Comparison of ENCODE assay signal across 29 mouse cellular contexts in the genomic region with DNA sequence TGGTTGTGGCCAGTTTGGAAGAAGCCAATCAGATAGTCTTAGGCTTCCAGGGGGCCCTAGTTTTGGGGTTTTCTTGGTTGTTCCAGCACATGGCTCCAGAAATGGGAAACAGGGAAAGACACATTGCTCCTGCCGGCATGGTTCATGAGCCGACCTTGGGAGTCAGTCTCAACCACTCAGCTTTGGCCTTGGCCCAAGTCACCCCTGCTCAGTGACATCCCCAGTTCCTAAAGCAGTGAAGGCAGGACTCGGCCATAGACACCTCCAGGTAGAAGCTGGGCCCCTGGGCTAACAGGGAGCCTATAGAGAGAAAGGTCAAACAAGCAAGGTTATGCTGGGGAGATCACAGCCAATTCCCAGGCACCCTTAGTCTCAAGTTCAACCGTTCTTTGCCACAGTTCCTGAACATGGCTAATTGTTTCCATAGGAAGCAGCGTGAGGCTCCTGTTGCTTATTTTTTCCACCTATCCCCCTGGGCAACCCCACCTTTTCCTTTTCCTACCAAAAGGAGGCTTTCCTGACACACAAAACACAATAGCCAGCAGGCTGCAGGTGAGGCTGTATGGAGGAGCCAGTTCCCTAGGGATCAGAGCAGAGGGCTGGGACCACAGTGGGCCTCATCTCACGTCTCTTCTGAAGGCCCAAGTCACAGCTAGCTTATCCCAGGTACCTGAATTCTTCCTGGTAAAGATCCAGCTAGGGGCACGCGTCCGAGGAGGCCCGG. TPM values are rescaled to one million over a fixed set of nuclear protein-coding genes. Genes with fewer than 3 reads are reported as not detected.
DNase-seq lines count a peak whose midpoint lies in the region; ATAC-seq lines count a peak whose summit lies in the region.
"Had no signal": no experiment of that assay in that cellular context is flagged by ENCODE, and none has a peak within 500 bp of the region (broad histone marks: within the 10 kb centered on the region; RNA-seq: fewer than 3 reads in every experiment).

No protein-coding gene starts in this region.

- H3K27me3 ChIP-seq in heart, embryonic 10.5 days (ENCODE audit: insufficient read depth, poor library complexity, severe bottlenecking), result peaks cover 23% of the 10 kb centered on the region; the same call in 1 of the 2 replicates
- H3K27me3 ChIP-seq in heart, embryonic 12.5 days (replicated peaks), result 0 out of 2 replicates have a peak, but pooled peaks cover 5% of the 10 kb centered on the region
- H3K27me3 ChIP-seq in neural tube, embryonic 11.5 days (ENCODE audit: control insufficient read depth, insufficient read depth, low read length), result no peaks in the 10 kb centered on the region
- no peaks in the 10 kb centered on the region for H3K27me3 ChIP-seq in neural tube, embryonic 15.5 days (replicated peaks)
- no peaks in the 10 kb centered on the region for H3K27me3 ChIP-seq in hindbrain, embryonic 14.5 days (ENCODE audit: control insufficient read depth, insufficient read depth, low read length)
- H3K27me3 ChIP-seq: embryonic facial prominence, embryonic 13.5 days; hindbrain, embryonic 13.5 days had no signal

- H3K4me2 ChIP-seq in heart, embryonic 12.5 days, result no peak overlapping the region
- no peak overlapping the region for H3K4me2 ChIP-seq in neural tube, embryonic 11.5 days (ENCODE audit: low read depth)
- no peak overlapping the region for H3K4me2 ChIP-seq in neural tube, embryonic 15.5 days
- no peak overlapping the region for H3K4me2 ChIP-seq in hindbrain, embryonic 14.5 days (replicated peaks)
- H3K4me2 ChIP-seq: embryonic facial prominence, embryonic 13.5 days; hindbrain, embryonic 13.5 days had no signal

- WGBS in heart, embryonic 10.5 days, result 72% methylated on average over 10 of the region's 10 CpGs
- 71% methylated on average over 10 of the region's 10 CpGs for WGBS in heart, embryonic 12.5 days
- WGBS in neural tube, embryonic 11.5 days, result 79% methylated on average over 10 of the region's 10 CpGs
- WGBS in neural tube, embryonic 15.5 days, result 79% methylated on average over 10 of the region's 10 CpGs
- WGBS in hindbrain, embryonic 14.5 days, result 77% methylated on average over 10 of the region's 10 CpGs

- DNase-seq in adrenal gland, postnatal 25 days, result peak; percentile 47
- DNase-seq in adrenal gland, postnatal 4 days (ENCODE audit: low spot score in 2 of 2), result no peak
- no peak for DNase-seq in heart, embryonic 10.5 days (ENCODE audit: low spot score)
- no peak for DNase-seq in neural tube, embryonic 11.5 days (ENCODE audit: low spot score)
- DNase-seq in hindbrain, embryonic 14.5 days (ENCODE audit: low spot score), result no peak
- no peak for DNase-seq in right cerebral cortex, postnatal 10 days (ENCODE audit: low spot score in 2 of 2)
- DNase-seq: cerebellum, adult 18-20 months; cerebellum, postnatal 14 days; gastrocnemius, postnatal 14 days; kidney, adult 8-10 months; layer of hippocampus, adult 9-11 months; thymus, adult 2 months; thymus, postnatal 4 days had no signal

- no peaks in the 10 kb centered on the region for H3K9me3 ChIP-seq in heart, embryonic 10.5 days
- H3K9me3 ChIP-seq in heart, embryonic 12.5 days (replicated peaks), result no peaks in the 10 kb centered on the region
- H3K9me3 ChIP-seq in neural tube, embryonic 11.5 days (ENCODE audit: control insufficient read depth, low read length), result no peaks in the 10 kb centered on the region
- no peaks in the 10 kb centered on the region for H3K9me3 ChIP-seq in neural tube, embryonic 15.5 days (replicated peaks)
- H3K9me3 ChIP-seq in hindbrain, embryonic 14.5 days (ENCODE audit: control insufficient read depth, low read length), result no peaks in the 10 kb centered on the region
- H3K9me3 ChIP-seq: embryonic facial prominence, embryonic 13.5 days; hindbrain, embryonic 13.5 days had no signal

- no peak overlapping the region for H3K4me3 ChIP-seq in heart, embryonic 10.5 days
- no peak overlapping the region for H3K4me3 ChIP-seq in heart, embryonic 12.5 days
- no peak overlapping the region for H3K4me3 ChIP-seq in neural tube, embryonic 11.5 days (ENCODE audit: low read depth, low read length)
- no peak overlapping the region for H3K4me3 ChIP-seq in neural tube, embryonic 15.5 days (replicated peaks)
- no peak overlapping the region for H3K4me3 ChIP-seq in hindbrain, embryonic 14.5 days (replicated peaks; ENCODE audit: low read length)
- H3K4me3 ChIP-seq: embryonic facial prominence, embryonic 13.5 days; hindbrain, embryonic 13.5 days; myocyte had no signal

- no peaks in the 10 kb centered on the region for H3K36me3 ChIP-seq in heart, embryonic 10.5 days
- no peaks in the 10 kb centered on the region for H3K36me3 ChIP-seq in heart, embryonic 12.5 days
- no peaks in the 10 kb centered on the region for H3K36me3 ChIP-seq in neural tube, embryonic 11.5 days (ENCODE audit: control insufficient read depth, insufficient read depth, low read length)
- H3K36me3 ChIP-seq in neural tube, embryonic 15.5 days, result no peaks in the 10 kb centered on the region
- no peaks in the 10 kb centered on the region for H3K36me3 ChIP-seq in hindbrain, embryonic 14.5 days (replicated peaks; ENCODE audit: control insufficient read depth, insufficient read depth)
- H3K36me3 ChIP-seq: embryonic facial prominence, embryonic 13.5 days; hindbrain, embryonic 13.5 days had no signal

- H3K27ac ChIP-seq in heart, embryonic 10.5 days, result 0 out of 2 replicates have a peak overlapping the region, but pooled peaks have one; percentile 24
- no peak overlapping the region for H3K27ac ChIP-seq in heart, embryonic 12.5 days (ENCODE audit: poor library complexity, severe bottlenecking)
- H3K27ac ChIP-seq in neural tube, embryonic 11.5 days (ENCODE audit: low read depth, low read length), result no peak overlapping the region
- no peak overlapping the region for H3K27ac ChIP-seq in neural tube, embryonic 15.5 days (replicated peaks)
- H3K27ac ChIP-seq in hindbrain, embryonic 14.5 days, result no peak overlapping the region
- H3K27ac ChIP-seq: embryonic facial prominence, embryonic 13.5 days; hindbrain, embryonic 13.5 days; stomach, postnatal 0 days had no signal

- H3K4me1 ChIP-seq in heart, embryonic 10.5 days, result peaks cover 8% of the 10 kb centered on the region
- H3K4me1 ChIP-seq in heart, embryonic 12.5 days (replicated peaks), result 0 out of 2 replicates have a peak, but pooled peaks cover 3% of the 10 kb centered on the region
- no peaks in the 10 kb centered on the region for H3K4me1 ChIP-seq in neural tube, embryonic 11.5 days (ENCODE audit: control insufficient read depth, insufficient read depth, low read length)
- H3K4me1 ChIP-seq in neural tube, embryonic 15.5 days, result peaks cover 5% of the 10 kb centered on the region
- H3K4me1 ChIP-seq in hindbrain, embryonic 14.5 days (replicated peaks; ENCODE audit: control insufficient read depth, insufficient read depth, low read length), result no peaks in the 10 kb centered on the region

- no peak for ATAC-seq in heart, embryonic 12.5 days (ENCODE audit: insufficient number of reproducible peaks, low FRiP score)
- no peak for ATAC-seq in neural tube, embryonic 11.5 days (ENCODE audit: insufficient read depth, low FRiP score, low TSS enrichment)
- no peak for ATAC-seq in neural tube, embryonic 15.5 days (ENCODE audit: low FRiP score)
- no peak for ATAC-seq in hindbrain, embryonic 14.5 days (ENCODE audit: low FRiP score)
- ATAC-seq: forebrain, embryonic 14.5 days; inflammation-experienced regulatory T-cells, adult 6 months; midbrain, embryonic 16.5 days had no signal

- H3K9ac ChIP-seq in heart, embryonic 12.5 days, result no peak overlapping the region
- H3K9ac ChIP-seq in neural tube, embryonic 11.5 days (ENCODE audit: low read length), result peak overlapping the region; percentile 1; the same call in 1 of the 2 replicates
- H3K9ac ChIP-seq in neural tube, embryonic 15.5 days (replicated peaks), result no peak overlapping the region
- no peak overlapping the region for H3K9ac ChIP-seq in hindbrain, embryonic 14.5 days
- H3K9ac ChIP-seq: embryonic facial prominence, embryonic 13.5 days; hindbrain, embryonic 13.5 days had no signal

RNA-seq across cellular contexts. Expression of a gene that starts 14.3 kb away (rescaled TPM):
- total RNA-seq in adrenal gland, postnatal 25 days (2021), result not detected in 2 replicates
- total RNA-seq in adrenal gland, postnatal 4 days (2021), result not detected
- polyA plus RNA-seq in heart, embryonic 10.5 days (2016; fragmentation: Nextera tagmentation; extraction: Ambion mirVana), result not detected in 2 replicates
- polyA plus RNA-seq in heart, embryonic 12.5 days (2016; fragmentation: Nextera tagmentation; extraction: Ambion mirVana), result not detected in 2 replicates
- not detected in 2 replicates for polyA plus RNA-seq in neural tube, embryonic 11.5 days (2014; fragmentation: Nextera tagmentation; extraction: Ambion mirVana)
- 0.28 and 0.37 TPM in 2 replicates for polyA plus RNA-seq in neural tube, embryonic 15.5 days (2015; fragmentation: Nextera tagmentation; extraction: Ambion mirVana)
- 0.19 and 0.39 TPM in 2 replicates for polyA plus RNA-seq in hindbrain, embryonic 14.5 days (2014; fragmentation: Nextera tagmentation; extraction: Ambion mirVana)
- total RNA-seq: ES-E14; left cerebral cortex, adult 18-20 months; left cerebral cortex, postnatal 25 days; liver, adult 2 months; megakaryocyte-erythroid progenitor cell, adult 5-6 weeks had no signal
- polyA plus RNA-seq: embryonic facial prominence, embryonic 13.5 days; inflammation-experienced regulatory T-cells, adult 6 months; liver, adult 2 months; liver, embryonic 16.5 days; lung, embryonic 16.5 days; myocyte had no signal

RNA-seq across cellular contexts. Expression of a gene that starts 34.5 kb away (rescaled TPM):
- 10.2 and 13.4 TPM in 2 replicates for total RNA-seq in adrenal gland, postnatal 25 days (2021)
- 10 to 100 TPM; 27.4 to 28.7 TPM for total RNA-seq in adrenal gland, postnatal 4 days (2021)
- 4.8 and 7.3 TPM in 2 replicates for polyA plus RNA-seq in heart, embryonic 10.5 days (2016; fragmentation: Nextera tagmentation; extraction: Ambion mirVana)
- polyA plus RNA-seq in heart, embryonic 12.5 days (2016; fragmentation: Nextera tagmentation; extraction: Ambion mirVana), result 7.5 TPM in 2 replicates
- 4.5 and 6.4 TPM in 2 replicates for polyA plus RNA-seq in neural tube, embryonic 11.5 days (2014; fragmentation: Nextera tagmentation; extraction: Ambion mirVana)
- 3.1 and 5.5 TPM in 2 replicates for polyA plus RNA-seq in neural tube, embryonic 15.5 days (2015; fragmentation: Nextera tagmentation; extraction: Ambion mirVana)
- polyA plus RNA-seq in hindbrain, embryonic 14.5 days (2014; fragmentation: Nextera tagmentation; extraction: Ambion mirVana), result 5.1 and 7.2 TPM in 2 replicates
- total RNA-seq: megakaryocyte-erythroid progenitor cell, adult 5-6 weeks had no signal
